Mouse (Mus musculus) stomach, embryonic 15.5 days (tissue): Measurements from ENCODE around the gene Proser3. TPM values are rescaled to one million over a fixed set of nuclear protein-coding genes. Genes with fewer than 3 reads are reported as not detected.

Source experiments
- ATAC-seq: fragments of 200-750 bp; cut with Nextera tagmentation; 2 replicates; pipeline ENCODE4 v1.8.0; 2017; ENCODE audit warnings: low read depth, moderate number of reproducible peaks, moderate TSS enrichment; ENCODE audit not compliant: insufficient read depth, low FRiP score
- H3K27ac ChIP-seq: fragments of 300-500 bp; sonication (generic); 2 replicates; pipeline ENCODE4 v1.5.1; 2015; ENCODE audit warnings: mild to moderate bottlenecking, inconsistent platforms
- H3K27me3 ChIP-seq: fragments of 300-500 bp; sonication (generic); replicated peaks from 2 replicates; pipeline ENCODE4 v1.6.1; 2015; ENCODE audit warnings: inconsistent platforms
- H3K36me3 ChIP-seq: fragments of 300-500 bp; sonication (generic); 2 replicates; pipeline ENCODE4 v1.6.1; 2015; ENCODE audit warnings: inconsistent platforms
- H3K4me1 ChIP-seq: fragments of 300-500 bp; sonication (generic); 2 replicates; pipeline ENCODE4 v1.6.1; 2015; ENCODE audit warnings: inconsistent platforms
- H3K4me2 ChIP-seq: fragments of 300-500 bp; sonication (generic); 2 replicates; pipeline ENCODE4 v1.6.1; 2015; ENCODE audit warnings: mild to moderate bottlenecking, inconsistent platforms
- H3K4me3 ChIP-seq: fragments of 300-500 bp; sonication (generic); replicated peaks from 2 replicates; pipeline ENCODE4 v1.5.1; 2015; ENCODE audit warnings: inconsistent platforms
- H3K9ac ChIP-seq: fragments of 300-500 bp; sonication (generic); 2 replicates; pipeline ENCODE4 v1.6.1; 2015; ENCODE audit warnings: inconsistent platforms
- H3K9me3 ChIP-seq: fragments of 300-500 bp; sonication (generic); 2 replicates; pipeline ENCODE4 v1.6.1; 2016; ENCODE audit warnings: inconsistent platforms
- WGBS: fragments of 180-500 bp; shearing (Covaris S2); methylation state at CpG from one replicate; pipeline ENCODE4 v1.1.7; 2015; 5-methylcytosine and 5-hydroxymethylcytosine counted together
- polyA plus RNA-seq: library from polyadenylated mRNA; unstranded; fragments of >200 nt; fragmentation: Nextera tagmentation; extraction: Ambion mirVana; gene quantifications from 2 replicates; pipeline ENCODE4 v1.2.1, GENCODE M21; 2015

Proser3 gene
- polyA plus RNA-seq, 1 experiment from 2014 or later = 11.1 TPM

DNA sequence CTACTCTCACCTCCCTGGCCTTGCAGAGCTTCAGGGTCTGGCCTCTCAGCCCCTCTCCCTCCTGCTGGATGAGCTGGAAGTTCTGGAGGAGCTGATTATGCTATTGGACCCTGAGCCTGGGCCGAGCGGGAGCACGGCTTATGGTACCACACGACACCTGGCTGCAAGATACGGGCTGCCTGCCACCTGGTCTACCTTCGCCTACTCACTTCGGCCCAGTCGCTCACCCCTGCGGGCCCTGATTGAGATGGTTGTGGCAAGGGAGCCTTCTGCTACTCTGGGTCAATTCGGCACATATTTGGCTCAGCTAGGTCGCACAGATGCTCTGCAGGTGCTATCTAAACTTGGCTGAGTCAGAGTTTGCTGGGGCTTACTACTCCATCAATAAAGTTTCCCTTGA is 15.5 kb upstream of the Proser3 start:
- peaks cover 43% of the 10 kb centered on the region for H3K36me3 ChIP-seq
- H3K4me3 ChIP-seq = no peak overlapping the region
- no peak overlapping the region for H3K4me2 ChIP-seq
- no peaks in the 10 kb centered on the region for H3K9me3 ChIP-seq
- no peak overlapping the region for H3K27ac ChIP-seq
- no peak for ATAC-seq
- H3K27me3 ChIP-seq = no peaks in the 10 kb centered on the region
- no peak overlapping the region for H3K9ac ChIP-seq
- WGBS = 93% methylated on average over 11 of the region's 11 CpGs
- H3K4me1 ChIP-seq = peaks cover 6% of the 10 kb centered on the region; the same call in 1 of the 2 replicates

DNA sequence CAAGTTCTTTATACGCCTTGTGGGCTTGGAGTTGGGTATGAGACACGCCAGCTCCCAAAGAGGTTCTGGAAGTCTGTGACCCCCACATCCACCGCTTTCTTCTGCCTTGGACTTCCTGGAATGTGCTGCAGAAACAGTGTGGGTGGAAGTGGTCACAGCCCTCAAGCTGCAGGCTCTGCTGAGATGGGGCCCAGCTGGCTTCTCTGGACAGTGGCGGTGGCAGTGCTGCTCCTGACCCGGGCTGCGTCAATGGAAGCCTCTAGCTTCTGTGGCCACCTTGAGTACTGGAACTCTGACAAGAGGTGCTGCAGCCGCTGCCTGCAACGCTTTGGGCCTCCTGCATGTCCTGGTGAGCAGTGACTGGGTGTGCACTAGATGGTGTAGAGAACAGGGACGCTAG is 13.9 kb upstream of the Proser3 start:
- Histone ChIP-seq H3K4me3 (no peak overlapping the region), H3K36me3 (peaks cover 34% of the 10 kb centered on the region), H3K27ac (no peak overlapping the region), H3K4me1 (peaks cover 6% of the 10 kb centered on the region; the same call in 1 of the 2 replicates), H3K27me3 (no peaks in the 10 kb centered on the region), H3K9ac (no peak overlapping the region), H3K4me2 (no peak overlapping the region), H3K9me3 (no peaks in the 10 kb centered on the region)
- no peak for ATAC-seq
- 82% methylated on average over 9 of the region's 9 CpGs for WGBS

DNA sequence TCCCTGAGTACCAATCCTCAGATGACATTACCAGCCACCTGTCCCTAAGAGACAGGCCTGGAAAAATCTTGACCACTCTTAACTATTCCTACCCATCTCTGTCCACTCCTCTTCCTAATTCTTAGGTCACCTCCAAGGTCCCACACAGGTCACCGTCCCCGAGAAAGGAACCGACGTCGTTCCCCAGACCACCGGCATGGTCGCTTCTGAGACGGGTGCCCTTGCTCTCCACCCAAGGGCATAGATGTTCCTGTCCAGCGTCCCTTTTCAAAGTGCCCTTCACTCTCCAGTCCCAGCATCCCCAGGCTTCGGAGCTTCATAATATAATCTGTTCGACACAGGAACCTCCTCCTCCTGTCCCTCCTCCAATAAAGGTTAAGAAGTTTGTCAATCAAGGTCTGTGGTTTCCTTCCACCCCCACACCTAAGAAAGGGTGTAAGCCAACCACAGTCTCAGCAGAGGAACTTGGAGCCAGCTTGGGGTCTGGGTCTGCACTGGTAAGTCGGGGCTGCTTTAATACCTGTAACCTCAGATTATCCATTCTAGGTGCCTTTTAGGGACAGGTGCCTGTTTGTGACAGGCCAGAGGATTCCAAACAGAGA is 13.0 kb upstream of the Proser3 start, which contains the start of gene Igflr1:
Igflr1 (plus strand) TSS at position 458 of the 602 bp plus-strand sequence.
- no peaks in the 10 kb centered on the region for H3K9me3 ChIP-seq
- H3K4me1 ChIP-seq = peaks cover 6% of the 10 kb centered on the region; the same call in 1 of the 2 replicates
- no peak within 1 kb of the TSS for H3K27ac ChIP-seq
- WGBS = 93% methylated on average over 12 of the region's 12 CpGs
- no peak for ATAC-seq
- H3K4me3 ChIP-seq = peak within 1 kb of the TSS; percentile 88; the same call in 1 of the 2 replicates
- H3K4me2 ChIP-seq = peak within 1 kb of the TSS; percentile 70; the same call in 1 of the 2 replicates
- H3K36me3 ChIP-seq = peaks cover 25% of the 10 kb centered on the region
- H3K27me3 ChIP-seq = no peaks in the 10 kb centered on the region
- no peak within 1 kb of the TSS for H3K9ac ChIP-seq

DNA sequence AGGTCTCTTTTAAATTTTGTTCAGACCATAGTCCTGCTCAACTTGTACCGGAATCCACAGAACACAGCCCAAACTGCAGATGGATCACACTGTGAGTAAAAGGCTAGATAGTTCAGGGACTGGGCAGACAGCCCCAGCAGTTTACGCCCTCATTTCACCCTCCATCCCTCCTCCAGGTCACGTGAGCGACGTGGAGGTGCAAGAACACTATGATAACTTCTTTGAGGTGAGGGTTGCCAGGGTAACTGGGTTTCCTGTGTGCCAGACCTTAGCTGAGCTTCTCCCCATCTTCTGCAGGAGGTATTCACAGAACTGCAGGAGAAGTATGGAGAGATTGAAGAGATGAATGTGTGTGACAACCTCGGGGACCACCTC is 11.8 kb upstream of the Proser3 start:
- H3K9ac ChIP-seq = peak overlapping the region; percentile 60; the same call in 1 of the 2 replicates

DNA sequence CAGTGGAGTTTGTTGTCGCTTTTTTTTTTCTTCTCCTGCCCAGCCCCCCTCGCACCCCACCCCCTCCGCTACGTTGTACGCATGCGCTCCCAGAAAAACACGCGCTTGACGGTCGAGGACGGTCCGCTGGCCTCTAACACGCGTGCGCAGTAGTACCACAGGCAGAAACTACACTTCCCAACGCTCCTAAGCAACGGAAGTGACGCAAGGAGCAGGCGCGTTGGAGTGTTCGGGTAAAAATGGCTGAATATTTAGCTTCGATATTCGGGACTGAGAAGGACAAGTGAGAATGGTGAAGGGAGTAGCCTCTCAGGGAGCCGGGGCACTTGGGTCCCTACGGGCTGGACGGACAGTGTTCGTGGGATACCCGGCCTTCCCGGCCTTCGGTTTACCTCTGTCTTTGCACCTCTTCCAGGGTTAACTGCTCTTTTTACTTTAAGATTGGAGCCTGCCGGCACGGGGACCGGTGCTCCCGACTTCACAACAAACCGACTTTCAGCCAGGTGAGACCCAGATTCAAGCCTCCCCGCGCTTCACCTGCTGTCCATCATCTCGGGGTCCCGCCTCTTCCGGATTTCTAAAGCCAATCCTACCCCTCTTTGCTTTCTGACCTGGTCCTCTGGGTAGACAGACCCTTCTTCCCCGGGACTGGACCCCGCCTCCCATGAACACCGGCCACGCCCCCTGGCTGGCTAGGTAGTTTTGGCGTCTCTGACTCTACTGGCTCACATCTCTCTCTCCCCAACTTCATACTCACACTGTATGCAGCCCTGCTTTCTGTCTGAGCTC is 11.2 kb upstream of the Proser3 start, which contains the start of the genes U2af1l4, Gm49396 and Psenen:
U2af1l4 (plus strand) TSS at position 185 of the 789 bp plus-strand sequence.
Gm49396 (plus strand) TSS at position 228 of the 789 bp plus-strand sequence.
Psenen (minus strand) TSS at position 511 of the 789 bp plus-strand sequence.
- H3K4me2 ChIP-seq = peak within 1 kb of the TSS; percentile 70
- peak; percentile 87 for ATAC-seq

More for the DNA sequence above, 11.8 kb upstream of the Proser3 start:
- no peaks in the 10 kb centered on the region for H3K9me3 ChIP-seq
- H3K4me3 ChIP-seq = peak overlapping the region; percentile 88
- peak overlapping the region; percentile 70 for H3K4me2 ChIP-seq
- no peaks in the 10 kb centered on the region for H3K27me3 ChIP-seq
- H3K4me1 ChIP-seq = peaks cover 6% of the 10 kb centered on the region; the same call in 1 of the 2 replicates
- H3K27ac ChIP-seq = peak overlapping the region; percentile 99
- 17% methylated on average over 6 of the region's 6 CpGs for WGBS
- no peak for ATAC-seq
- peaks cover 14% of the 10 kb centered on the region for H3K36me3 ChIP-seq

DNA sequence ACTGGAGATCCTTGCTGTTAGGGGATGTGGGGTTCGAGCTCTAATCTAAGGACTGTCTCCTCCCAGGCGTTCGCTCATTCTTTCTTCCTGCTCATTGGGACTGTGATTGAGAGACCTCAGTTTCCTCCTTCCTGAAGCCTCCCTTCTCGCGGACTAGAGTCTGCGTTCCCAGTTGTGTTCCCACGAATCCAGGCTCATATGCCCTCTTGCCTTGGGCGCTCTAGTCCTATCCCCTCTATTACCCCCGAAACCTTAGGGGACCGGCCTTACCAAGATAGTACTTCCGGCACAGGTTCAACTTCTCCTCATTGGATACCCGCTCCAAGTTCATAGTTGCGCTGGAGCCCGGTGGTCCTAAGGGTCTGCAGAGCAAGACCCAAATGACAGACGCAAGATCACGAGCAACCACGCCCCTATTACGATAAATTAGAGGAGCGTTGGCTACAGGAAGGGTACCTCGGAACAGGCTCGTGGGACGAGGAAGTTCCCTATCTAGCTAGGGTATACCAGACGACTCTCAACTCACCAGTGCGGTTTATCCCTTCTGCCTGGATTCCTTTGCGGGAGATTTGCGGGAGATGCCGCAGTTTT is 10.5 kb upstream of the Proser3 start:
- no peak for ATAC-seq
- peak overlapping the region; percentile 44 for H3K9ac ChIP-seq
- under 1% methylated on average over 27 of the region's 27 CpGs for WGBS
- peak overlapping the region; percentile 88 for H3K4me3 ChIP-seq
- H3K4me2 ChIP-seq = peak overlapping the region; percentile 70
- H3K4me1 ChIP-seq = peaks cover 15% of the 10 kb centered on the region; the same call in 1 of the 2 replicates
- peak overlapping the region; percentile 99 for H3K27ac ChIP-seq
- H3K9me3 ChIP-seq = no peaks in the 10 kb centered on the region
- no peaks in the 10 kb centered on the region for H3K27me3 ChIP-seq
- peaks cover 9% of the 10 kb centered on the region for H3K36me3 ChIP-seq

More for the DNA sequence above, 11.2 kb upstream of the Proser3 start, which contains the start of the genes U2af1l4, Gm49396 and Psenen:
- Histone ChIP-seq H3K4me3 (peak within 1 kb of the TSS; percentile 88), H3K9ac (peak within 1 kb of the TSS; percentile 60), H3K9me3 (no peaks in the 10 kb centered on the region), H3K27ac (peak within 1 kb of the TSS; percentile 99), H3K4me1 (peaks cover 12% of the 10 kb centered on the region; the same call in 1 of the 2 replicates), H3K27me3 (no peaks in the 10 kb centered on the region), H3K36me3 (peaks cover 9% of the 10 kb centered on the region)
- under 1% methylated on average over 45 of the region's 45 CpGs for WGBS

DNA sequence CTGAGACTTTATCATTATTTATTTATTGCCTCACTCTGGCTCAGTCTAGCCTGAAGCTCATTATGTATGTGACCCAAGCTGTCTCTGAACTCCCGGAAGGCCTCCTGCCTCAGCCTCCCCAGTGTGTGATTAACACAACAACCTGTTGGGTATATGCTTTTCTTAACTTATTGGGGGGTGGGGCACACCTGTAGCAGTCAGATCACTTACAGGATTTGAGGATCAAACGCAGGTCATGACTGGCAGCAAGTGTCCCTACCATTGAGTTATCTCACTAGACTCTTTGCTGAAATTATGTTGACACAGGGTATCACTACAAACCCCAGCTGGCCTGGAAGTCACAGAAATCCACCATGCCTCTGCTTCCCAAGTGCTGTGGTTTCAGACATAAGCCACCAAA is 8.2 kb upstream of the Proser3 start:
- no peaks in the 10 kb centered on the region for H3K9me3 ChIP-seq
- no peaks in the 10 kb centered on the region for H3K27me3 ChIP-seq
- ATAC-seq = no peak
- peak overlapping the region; percentile 82; the same call in 1 of the 2 replicates for H3K4me2 ChIP-seq
- 61% methylated on average over 2 of the region's 2 CpGs for WGBS
- peaks cover 15% of the 10 kb centered on the region; the same call in 1 of the 2 replicates for H3K4me1 ChIP-seq
- H3K4me3 ChIP-seq = no peak overlapping the region
- peaks cover 18% of the 10 kb centered on the region for H3K36me3 ChIP-seq
- no peak overlapping the region for H3K9ac ChIP-seq
- H3K27ac ChIP-seq = no peak overlapping the region

DNA sequence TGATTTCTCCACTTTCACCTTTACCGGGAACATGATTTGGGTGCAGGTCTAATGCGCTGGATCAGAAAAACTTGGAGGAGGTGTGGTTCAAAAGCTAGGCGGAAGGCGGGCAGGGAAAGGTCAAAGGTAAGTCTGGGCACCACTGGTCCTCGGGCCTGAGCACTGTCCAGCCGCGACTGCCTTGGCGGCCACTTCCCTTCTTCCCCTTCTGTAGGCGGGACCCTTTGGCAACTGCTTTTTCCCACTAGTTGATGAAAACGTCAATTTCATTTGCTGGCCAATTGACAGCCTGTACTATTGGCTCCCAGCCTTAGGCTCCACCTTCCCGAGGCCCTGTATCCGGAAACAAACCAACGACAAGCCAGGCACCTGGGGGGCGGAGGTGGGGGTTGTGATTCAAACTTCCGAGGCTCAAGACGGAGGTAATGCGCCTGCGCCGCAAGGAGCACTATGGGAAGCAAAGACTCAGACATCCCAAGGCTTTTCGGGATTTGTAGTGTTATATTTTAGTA is 7.4 kb upstream of the Proser3 start, which contains the start of gene Lin37:
Lin37 (minus strand) TSS at position 396 of the 512 bp plus-strand sequence.
- Histone ChIP-seq H3K9me3 (no peaks in the 10 kb centered on the region), H3K4me1 (peaks cover 15% of the 10 kb centered on the region; the same call in 1 of the 2 replicates), H3K4me3 (peak within 1 kb of the TSS; percentile 61), H3K4me2 (peak within 1 kb of the TSS; percentile 82), H3K36me3 (peaks cover 23% of the 10 kb centered on the region), H3K27ac (peak within 1 kb of the TSS; percentile 70), H3K9ac (peak within 1 kb of the TSS; percentile 52), H3K27me3 (no peaks in the 10 kb centered on the region)
- peak; percentile 83 for ATAC-seq
- under 1% methylated on average over 20 of the region's 20 CpGs for WGBS

DNA sequence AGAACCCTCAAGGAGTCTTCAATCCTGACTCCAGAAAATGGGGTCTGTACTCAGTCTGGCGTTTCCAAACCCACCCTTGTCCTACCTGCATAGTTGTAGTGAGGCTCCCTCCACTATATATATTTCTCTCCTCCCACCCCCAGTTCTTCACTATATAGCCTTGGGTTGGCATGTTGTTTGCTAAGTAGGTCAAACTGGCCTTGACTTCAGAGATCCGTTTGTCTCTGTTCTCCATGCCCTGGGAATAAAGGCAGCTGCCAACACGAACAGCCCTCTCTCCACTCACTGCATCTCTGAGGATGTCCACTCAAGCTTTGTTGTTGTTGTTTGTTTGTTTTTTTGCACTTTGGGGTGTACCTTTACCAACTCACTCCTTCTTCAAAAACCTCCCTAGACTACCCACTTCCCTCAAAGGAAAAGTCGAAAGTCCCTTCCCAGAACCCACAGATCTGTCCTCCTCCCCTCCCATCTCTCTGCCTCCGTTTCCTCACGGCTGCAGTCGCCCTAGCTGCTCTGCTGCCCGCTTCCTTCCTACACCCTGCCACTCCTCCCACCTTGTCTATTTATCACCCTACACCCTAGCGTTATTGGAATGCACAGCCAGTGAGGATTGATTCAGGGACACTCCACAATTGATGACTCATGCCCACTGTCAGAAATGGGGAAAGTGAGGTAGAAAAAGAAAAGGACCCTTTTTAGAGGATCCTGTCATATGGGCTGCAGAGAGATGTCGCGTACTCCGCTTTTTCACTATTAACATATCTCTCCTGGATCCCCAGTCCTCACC is 6.8 kb upstream of the Proser3 start:
- H3K27me3 ChIP-seq = no peaks in the 10 kb centered on the region
- peak overlapping the region; percentile 52 for H3K9ac ChIP-seq
- peak overlapping the region; percentile 61 for H3K4me3 ChIP-seq
- WGBS = 11% methylated on average over 12 of the region's 12 CpGs
- H3K36me3 ChIP-seq = peaks cover 23% of the 10 kb centered on the region
- peak overlapping the region; percentile 82 for H3K4me2 ChIP-seq
- H3K27ac ChIP-seq = peak overlapping the region; percentile 70
- no peak for ATAC-seq
- H3K4me1 ChIP-seq = peaks cover 11% of the 10 kb centered on the region; the same call in 1 of the 2 replicates
- no peaks in the 10 kb centered on the region for H3K9me3 ChIP-seq

DNA sequence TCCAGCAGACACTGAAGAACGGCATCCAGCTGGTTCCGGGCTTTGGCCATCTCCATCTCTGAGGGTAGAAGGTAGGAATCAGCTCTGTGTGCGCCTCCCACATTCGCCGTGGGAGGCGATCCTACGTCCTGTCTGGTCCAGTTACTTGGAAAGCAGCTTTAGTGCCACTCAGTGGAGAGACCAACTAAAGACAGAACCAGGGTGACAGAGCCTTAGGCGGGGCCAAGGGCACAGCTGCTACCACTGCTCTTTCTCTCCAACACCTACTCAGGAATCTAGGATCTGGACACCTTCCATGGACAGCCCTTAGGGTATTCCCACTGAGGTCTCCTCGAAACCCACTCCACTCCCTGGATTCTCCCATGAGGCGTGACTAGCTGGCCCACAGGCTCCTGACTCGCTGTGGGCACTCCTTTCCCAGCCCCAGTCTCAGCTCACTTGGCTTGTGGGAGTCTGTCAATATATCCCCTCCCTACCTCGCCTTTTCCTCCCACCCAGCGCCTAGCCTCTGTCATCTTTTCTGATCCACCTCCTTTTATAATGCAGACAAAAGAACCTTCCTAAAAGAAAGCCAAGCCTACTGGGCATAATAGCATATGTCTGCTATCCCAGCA is 5.9 kb upstream of the Proser3 start:
- Histone ChIP-seq H3K27ac (peak overlapping the region; percentile 44; the same call in 1 of the 2 replicates), H3K4me3 (peak overlapping the region; percentile 61), H3K36me3 (peaks cover 23% of the 10 kb centered on the region), H3K4me1 (peaks cover 19% of the 10 kb centered on the region), H3K4me2 (peak overlapping the region; percentile 82), H3K27me3 (no peaks in the 10 kb centered on the region), H3K9ac (0 out of 2 replicates have a peak overlapping the region, but pooled peaks have one; percentile 9), H3K9me3 (no peaks in the 10 kb centered on the region)
- WGBS = 82% methylated on average over 13 of the region's 13 CpGs
- ATAC-seq = no peak
